Mouse (Mus musculus) limb, embryonic 15.5 days (tissue): ENCODE data around the gene Kdm7a. TPM values are rescaled to one million over a fixed set of nuclear protein-coding genes. Genes with fewer than 3 reads are reported as not detected.

Source experiments
- ATAC-seq: fragments of 200-750 bp; cut with Nextera tagmentation; 2 replicates; pipeline ENCODE4 v1.8.0; 2017; ENCODE audit warnings: low read depth, moderate TSS enrichment; ENCODE audit not compliant: insufficient number of reproducible peaks, low FRiP score, low TSS enrichment
- H3K27ac ChIP-seq: fragments of 300-500 bp; sonication (generic); 2 replicates; pipeline ENCODE4 v1.5.1; 2015; ENCODE audit warnings: moderate library complexity, mild to moderate bottlenecking, inconsistent platforms
- H3K27me3 ChIP-seq: fragments of 300-500 bp; sonication (generic); 2 replicates; pipeline ENCODE4 v1.6.1; 2015; ENCODE audit warnings: inconsistent platforms
- H3K36me3 ChIP-seq: fragments of 300-500 bp; sonication (generic); 2 replicates; pipeline ENCODE4 v1.6.1; 2015; ENCODE audit warnings: inconsistent platforms
- H3K4me1 ChIP-seq: fragments of 300-500 bp; sonication (generic); 2 replicates; pipeline ENCODE4 v1.6.1; 2015; ENCODE audit warnings: inconsistent platforms
- H3K4me2 ChIP-seq: fragments of 300-500 bp; sonication (generic); 2 replicates; pipeline ENCODE4 v1.6.1; 2015; ENCODE audit warnings: mild to moderate bottlenecking, inconsistent platforms
- H3K4me3 ChIP-seq: fragments of 300-500 bp; sonication (generic); 2 replicates; pipeline ENCODE4 v1.5.1; 2015; ENCODE audit warnings: mild to moderate bottlenecking, inconsistent platforms
- H3K9ac ChIP-seq: fragments of 300-500 bp; sonication (generic); 2 replicates; pipeline ENCODE4 v1.6.1; 2015; ENCODE audit warnings: inconsistent platforms
- H3K9me3 ChIP-seq: fragments of 300-500 bp; sonication (generic); 2 replicates; pipeline ENCODE4 v1.6.1; 2016; ENCODE audit warnings: inconsistent platforms
- WGBS: fragments of 180-500 bp; shearing (Covaris S2); methylation state at CpG from one replicate; pipeline ENCODE4 v1.1.7; 2015; 5-methylcytosine and 5-hydroxymethylcytosine counted together
- polyA plus RNA-seq: library from polyadenylated mRNA; unstranded; fragments of >200 nt; fragmentation: Nextera tagmentation; extraction: Ambion mirVana; gene quantifications from 2 replicates; pipeline ENCODE4 v1.2.1, GENCODE M21; 2015

Gene Kdm7a
- polyA plus RNA-seq, 1 experiment from 2014 or later = 7.1 TPM

DNA sequence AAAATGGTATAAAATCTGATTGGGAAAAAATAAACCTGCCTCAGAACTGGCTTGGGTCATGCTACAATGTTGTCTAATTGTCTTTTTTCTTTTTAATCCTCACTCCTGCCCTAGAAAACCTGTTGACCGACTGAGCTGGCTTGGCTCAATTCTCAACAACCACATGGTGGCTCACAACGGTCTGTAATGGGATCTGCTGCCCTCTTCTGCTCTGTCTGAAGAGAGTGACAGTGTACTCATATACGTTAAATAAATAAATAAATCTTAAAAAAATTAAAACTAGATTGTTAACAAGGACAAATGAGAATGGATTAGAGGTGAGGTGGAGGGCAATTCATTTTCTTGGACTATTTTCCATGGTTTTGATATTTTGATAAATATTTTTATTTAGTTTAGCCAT, 85.9 kb downstream of the Kdm7a start:
- Histone ChIP-seq H3K4me3 (no peak overlapping the region), H3K9ac (no peak overlapping the region), H3K4me2 (no peak overlapping the region), H3K27ac (no peak overlapping the region), H3K9me3 (no peaks in the 10 kb centered on the region), H3K36me3 (0 out of 2 replicates have a peak, but pooled peaks cover 3% of the 10 kb centered on the region), H3K27me3 (0 out of 2 replicates have a peak, but pooled peaks cover 11% of the 10 kb centered on the region), H3K4me1 (peaks cover 8% of the 10 kb centered on the region; the same call in 1 of the 2 replicates)
- WGBS = 49% methylated on average over 3 of the region's 3 CpGs
- ATAC-seq = no peak

DNA sequence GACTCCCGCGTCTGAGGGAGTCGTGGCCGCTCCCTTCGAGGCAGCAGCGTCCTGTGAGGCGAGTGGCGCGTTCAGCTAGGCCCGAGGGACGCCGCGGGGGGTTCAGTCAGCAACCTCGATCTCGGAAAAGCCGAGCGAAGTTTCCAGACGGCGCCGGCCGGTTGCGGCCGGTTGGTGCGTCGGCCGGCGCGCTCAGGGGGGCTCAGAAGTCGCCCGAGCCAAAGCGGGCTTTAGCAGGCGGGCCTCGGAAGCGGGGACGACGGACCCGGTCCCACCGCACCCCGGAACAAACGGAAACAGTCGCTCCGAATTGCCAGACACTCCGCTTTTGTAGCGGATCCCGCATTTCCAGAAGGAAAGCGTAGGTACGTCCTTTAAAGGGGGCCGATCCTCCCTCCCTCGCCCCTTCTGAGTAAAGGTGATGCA, 88.1 kb downstream of the Kdm7a start:
- H3K9me3 ChIP-seq = no peaks in the 10 kb centered on the region
- 11% methylated on average over 49 of the region's 49 CpGs for WGBS
- H3K27ac ChIP-seq = peak overlapping the region; percentile 65
- H3K4me1 ChIP-seq = peaks cover 8% of the 10 kb centered on the region; the same call in 1 of the 2 replicates
- ATAC-seq = peak; percentile 17; the same call in 1 of the 2 replicates
- peak overlapping the region; percentile 74 for H3K4me3 ChIP-seq
- 0 out of 2 replicates have a peak, but pooled peaks cover 3% of the 10 kb centered on the region for H3K36me3 ChIP-seq
- H3K9ac ChIP-seq = peak overlapping the region; percentile 86
- H3K27me3 ChIP-seq = 0 out of 2 replicates have a peak, but pooled peaks cover 11% of the 10 kb centered on the region
- H3K4me2 ChIP-seq = peak overlapping the region; percentile 66

DNA sequence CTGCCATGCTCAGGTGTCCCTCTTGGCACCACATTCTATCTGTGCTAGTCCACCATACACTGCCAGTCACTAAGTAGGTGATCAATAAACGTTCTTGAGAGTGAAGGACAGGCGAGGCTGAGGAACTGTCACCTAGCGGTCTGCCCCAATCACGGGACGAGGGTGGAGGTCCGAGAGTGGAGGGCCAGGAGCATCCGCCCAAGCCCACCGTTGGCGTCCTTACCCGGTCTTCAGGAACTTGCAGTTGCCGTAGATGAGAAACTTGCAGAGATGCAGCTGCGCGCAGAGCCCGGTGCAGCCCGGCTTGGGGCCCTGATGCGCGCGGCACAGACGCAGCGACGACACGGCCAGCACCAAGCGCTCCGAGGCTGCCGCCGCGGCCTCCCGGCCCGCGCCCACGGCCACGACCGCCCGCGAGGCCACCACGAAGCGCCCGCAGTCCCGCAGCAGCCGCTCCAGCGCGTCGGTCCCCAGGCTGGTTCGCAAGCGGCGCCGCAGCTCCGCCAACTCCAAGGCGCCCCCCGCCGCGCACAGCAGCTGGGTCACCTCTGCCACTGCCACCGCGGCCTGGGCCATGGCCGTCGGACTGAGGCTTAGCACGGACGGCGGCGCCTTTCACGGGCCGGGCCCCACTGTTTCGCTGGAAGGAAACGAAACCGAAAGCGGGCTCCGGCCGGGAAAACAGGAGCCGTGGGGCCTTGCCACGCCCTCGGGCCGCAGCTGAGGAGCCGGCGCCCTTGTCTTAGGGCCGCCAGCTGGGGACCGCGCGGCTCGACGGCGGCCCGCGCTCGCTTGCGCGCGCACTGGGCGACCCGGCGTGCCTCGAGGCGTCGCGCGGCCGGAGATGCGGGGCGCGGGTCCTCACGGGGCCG, 88.8 kb downstream of the Kdm7a start, which contains the start of gene Parp12:
TSS of gene Parp12 (minus strand) at position 766 of the 872 bp plus-strand sequence.
- peak within 1 kb of the TSS; percentile 65 for H3K27ac ChIP-seq
- WGBS = 1% methylated on average over 86 of the region's 101 CpGs

GRCm38 (mm10) chr6:39115438-39115837, 91.2 kb downstream of the Kdm7a start:
- no peak overlapping the region for H3K9ac ChIP-seq
- no peak overlapping the region for H3K4me3 ChIP-seq
- H3K27me3 ChIP-seq = 0 out of 2 replicates have a peak, but pooled peaks cover 11% of the 10 kb centered on the region
- H3K36me3 ChIP-seq = peaks cover 5% of the 10 kb centered on the region; the same call in 1 of the 2 replicates
- peaks cover 8% of the 10 kb centered on the region; the same call in 1 of the 2 replicates for H3K4me1 ChIP-seq
- H3K27ac ChIP-seq = no peak overlapping the region
- H3K9me3 ChIP-seq = no peaks in the 10 kb centered on the region
- H3K4me2 ChIP-seq = no peak overlapping the region
- no peak for ATAC-seq
- WGBS = 79% methylated on average over 1 of the region's 1 CpGs

More for the DNA sequence above, 88.8 kb downstream of the Kdm7a start, which contains the start of gene Parp12:
- Histone ChIP-seq H3K27me3 (0 out of 2 replicates have a peak, but pooled peaks cover 11% of the 10 kb centered on the region), H3K4me1 (peaks cover 8% of the 10 kb centered on the region; the same call in 1 of the 2 replicates), H3K36me3 (0 out of 2 replicates have a peak, but pooled peaks cover 3% of the 10 kb centered on the region), H3K4me3 (peak within 1 kb of the TSS; percentile 74), H3K9me3 (no peaks in the 10 kb centered on the region), H3K4me2 (peak within 1 kb of the TSS; percentile 66), H3K9ac (peak within 1 kb of the TSS; percentile 86)
- ATAC-seq = peak; percentile 42; the same call in 1 of the 2 replicates

DNA sequence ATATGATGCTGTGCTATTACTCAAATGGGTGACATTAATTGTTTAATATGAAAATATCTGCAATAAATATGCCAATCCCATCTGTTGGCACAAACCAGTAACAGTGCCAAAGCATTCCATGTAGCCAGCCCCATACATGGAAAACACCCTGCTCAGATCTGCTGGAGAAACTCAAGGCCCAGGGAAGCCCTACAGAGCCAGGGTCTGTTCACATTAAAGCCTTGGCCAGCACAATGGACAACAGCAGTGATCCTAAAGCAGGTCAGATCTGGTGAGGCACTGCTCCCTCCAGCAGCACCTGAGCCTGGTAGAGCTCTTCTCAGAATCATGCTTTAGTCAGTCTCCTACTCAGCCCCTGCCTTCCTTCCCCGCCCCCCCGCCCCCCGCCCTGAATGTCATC, 93.4 kb downstream of the Kdm7a start:
- Histone ChIP-seq H3K4me3 (no peak overlapping the region), H3K27ac (no peak overlapping the region), H3K4me1 (0 out of 2 replicates have a peak, but pooled peaks cover 3% of the 10 kb centered on the region), H3K36me3 (peaks cover 5% of the 10 kb centered on the region; the same call in 1 of the 2 replicates), H3K9ac (no peak overlapping the region), H3K4me2 (no peak overlapping the region), H3K27me3 (0 out of 2 replicates have a peak, but pooled peaks cover 7% of the 10 kb centered on the region), H3K9me3 (no peaks in the 10 kb centered on the region)
- ATAC-seq = no peak
- WGBS = 78% methylated on average over 3 of the region's 3 CpGs

- H3K36me3 ChIP-seq = peaks cover 5% of the 10 kb centered on the region; the same call in 1 of the 2 replicates
- no peak overlapping the region for H3K27ac ChIP-seq
- 93% methylated on average over 3 of the region's 3 CpGs for WGBS
- 0 out of 2 replicates have a peak, but pooled peaks cover 7% of the 10 kb centered on the region for H3K27me3 ChIP-seq
- no peak overlapping the region for H3K4me3 ChIP-seq
- no peak overlapping the region for H3K4me2 ChIP-seq
- H3K9me3 ChIP-seq = no peaks in the 10 kb centered on the region
- H3K4me1 ChIP-seq = 0 out of 2 replicates have a peak, but pooled peaks cover 3% of the 10 kb centered on the region
- no peak for ATAC-seq
- no peak overlapping the region for H3K9ac ChIP-seq
Observed at GRCm38 (mm10) chr6:39112701-39113100, 93.9 kb downstream of the Kdm7a start.

DNA sequence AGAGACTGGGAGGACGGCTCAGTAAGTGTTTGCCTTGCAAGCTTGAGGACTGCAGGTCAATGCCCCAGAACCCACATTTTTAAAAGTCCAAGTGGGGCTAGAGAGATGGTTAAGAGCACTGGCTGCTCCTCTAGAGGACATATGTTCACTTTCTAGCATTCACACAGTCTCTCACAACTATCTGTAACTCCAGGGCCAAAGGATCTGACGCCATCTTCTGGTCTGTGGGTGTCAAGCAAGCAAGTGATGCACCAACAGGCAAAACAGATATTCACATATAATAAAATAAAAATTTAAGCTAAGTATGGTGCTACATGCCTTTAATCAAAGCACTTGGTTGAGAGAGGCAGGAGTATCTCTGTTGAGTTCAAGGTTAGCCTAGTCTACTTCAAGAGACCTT, 99.8 kb downstream of the Kdm7a start:
- no peaks in the 10 kb centered on the region for H3K9me3 ChIP-seq

GRCm38 (mm10) chr6:39104631-39105030, 102.0 kb downstream of the Kdm7a start:
- Histone ChIP-seq H3K27ac (no peak overlapping the region), H3K4me1 (no peaks in the 10 kb centered on the region), H3K9me3 (no peaks in the 10 kb centered on the region), H3K36me3 (peaks cover 4% of the 10 kb centered on the region; the same call in 1 of the 2 replicates), H3K4me2 (no peak overlapping the region), H3K4me3 (no peak overlapping the region), H3K27me3 (no peaks in the 10 kb centered on the region), H3K9ac (no peak overlapping the region)
- 84% methylated on average over 4 of the region's 4 CpGs for WGBS
- no peak for ATAC-seq

More for the DNA sequence above, 99.8 kb downstream of the Kdm7a start:
- no peak overlapping the region for H3K9ac ChIP-seq
- H3K4me3 ChIP-seq = no peak overlapping the region
- peaks cover 9% of the 10 kb centered on the region; the same call in 1 of the 2 replicates for H3K36me3 ChIP-seq
- H3K27me3 ChIP-seq = no peaks in the 10 kb centered on the region
- no peak overlapping the region for H3K4me2 ChIP-seq
- no peak for ATAC-seq
- H3K4me1 ChIP-seq = no peaks in the 10 kb centered on the region
- no peak overlapping the region for H3K27ac ChIP-seq
- WGBS = 66% methylated on average over 2 of the region's 2 CpGs

Other genes starting within 250 kb of the Kdm7a start
- 8.5 and 9.9 TPM in 2 replicates for gene Parp12, start 88.4 kb downstream of the Kdm7a start, polyA plus RNA-seq
- 59.1 and 64.5 TPM in 2 replicates for gene Slc37a3, start 170.9 kb upstream of the Kdm7a start, polyA plus RNA-seq
- 1.3 and 1.4 TPM in 2 replicates for gene Rab19, start 174.4 kb upstream of the Kdm7a start, polyA plus RNA-seq
- gene Mkrn1, start 213.7 kb upstream of the Kdm7a start, polyA plus RNA-seq = 47.8 and 59.8 TPM in 2 replicates